Mouse (Mus musculus) ES-E14 (cell line): ENCODE data around the gene Atg4c.

Source experiments
- HCFC1 ChIP-seq: IDR thresholded peaks from 2 replicates; pipeline ENCODE4 v1.6.1; 2012; ENCODE audit warnings: low read length, inconsistent platforms, borderline replicate concordance; ENCODE audit not compliant: insufficient read depth
- MAFK ChIP-seq: IDR thresholded peaks from 2 replicates; pipeline ENCODE4 v1.6.1; 2014; ENCODE audit warnings: mild to moderate bottlenecking, low read depth, low read length, inconsistent platforms; ENCODE audit not compliant: insufficient read depth
- ZC3H11A ChIP-seq: IDR thresholded peaks from 2 replicates; pipeline ENCODE4 v1.6.1; 2012; ENCODE audit warnings: low read depth, mild to moderate bottlenecking, inconsistent platforms, low read length, borderline replicate concordance
- ZNF384 ChIP-seq: IDR thresholded peaks from 2 replicates; pipeline ENCODE4 v1.6.1; 2012; ENCODE audit warnings: low read depth, low read length, inconsistent platforms

DNA sequence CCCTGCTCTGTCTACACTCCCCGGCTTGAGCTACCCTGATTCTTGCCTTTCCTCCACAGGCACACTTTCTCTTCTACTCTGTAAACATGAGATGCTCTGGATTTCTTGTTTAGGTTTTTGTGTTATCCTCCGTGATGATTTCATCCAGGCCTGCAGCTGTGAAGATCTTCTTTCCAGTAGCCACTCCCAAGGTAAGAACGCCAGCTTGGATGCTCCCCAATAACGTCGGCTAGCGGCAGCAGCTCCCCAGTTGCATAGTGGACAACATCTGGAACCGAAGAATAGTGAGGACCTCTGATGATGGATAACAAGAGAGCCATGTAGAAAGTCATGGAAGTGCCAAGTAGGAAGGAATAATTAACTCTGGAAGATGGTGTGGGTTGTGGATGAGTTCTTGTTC is 85.1 kb downstream of the Atg4c start:
- no peak for TF ChIP-seq MAFK
- TF ChIP-seq HCFC1 = no peak
- TF ChIP-seq ZNF384 = no peak
- no peak for TF ChIP-seq ZC3H11A
